Mouse (Mus musculus) lung, embryonic 14.5 days (tissue): ENCODE measurements at regions not wholly inside any gene's neighbourhood (a gene's known extent, or its start where the extent isn't known, plus 50 kb on each side); places are given as distances from the start of the nearest gene placed in this dataset.

Experiments
- ATAC-seq: fragments of 200-750 bp; cut with Nextera tagmentation; 2 replicates; pipeline ENCODE4 v1.8.0; 2017; ENCODE audit warnings: mild to moderate bottlenecking, moderate TSS enrichment, moderate library complexity; ENCODE audit not compliant: insufficient read depth
- DNase-seq: peaks from one replicate; pipeline ENCODE4 v3.0.0-alpha.2; 2015
- H3K27ac ChIP-seq: fragments of 300-500 bp; sonication (generic); 2 replicates; pipeline ENCODE4 v1.5.1; 2014; ENCODE audit warnings: low read depth, mild to moderate bottlenecking, moderate library complexity
- H3K27me3 ChIP-seq: fragments of 300-500 bp; sonication (generic); 2 replicates; pipeline ENCODE4 v1.6.1; 2014; ENCODE audit warnings: low read length, control low read depth; ENCODE audit not compliant: insufficient read depth
- H3K36me3 ChIP-seq: fragments of 300-500 bp; sonication (generic); 2 replicates; pipeline ENCODE4 v1.6.1; 2014; ENCODE audit warnings: control low read depth; ENCODE audit not compliant: insufficient read depth
- H3K4me1 ChIP-seq: fragments of 300-500 bp; sonication (generic); 2 replicates; pipeline ENCODE4 v1.6.1; 2014; ENCODE audit warnings: antibody characterized with exemption, control low read depth; ENCODE audit not compliant: insufficient read depth
- H3K4me2 ChIP-seq: fragments of 300-500 bp; sonication (generic); 2 replicates; pipeline ENCODE4 v1.6.1; 2014; ENCODE audit warnings: mild to moderate bottlenecking
- H3K4me3 ChIP-seq: fragments of 300-500 bp; sonication (generic); 2 replicates; pipeline ENCODE4 v1.5.1; 2014; ENCODE audit warnings: low read depth, low read length
- H3K9ac ChIP-seq: fragments of 300-500 bp; sonication (generic); 2 replicates; pipeline ENCODE4 v1.6.1; 2014
- H3K9me3 ChIP-seq: fragments of 300-500 bp; sonication (generic); 2 replicates; pipeline ENCODE4 v1.6.1; 2016; ENCODE audit warnings: low read depth, low read length, control low read depth
- CTCF ChIP-seq: IDR thresholded peaks from 2 replicates; pipeline ENCODE4 v1.5.1; 2016; ENCODE audit warnings: antibody characterized with exemption, low read depth
- WGBS: fragments of 180-500 bp; shearing (Covaris S2); extraction: QIAGEN DNeasy Blood & Tissue Kit; methylation state at CpG from one replicate; pipeline ENCODE4 v1.1.7; 2014; 5-methylcytosine and 5-hydroxymethylcytosine counted together

GRCm38 (mm10) chr8:86331383-86331782 lies 249.1 kb downstream of the Abcc12 start:
- ATAC-seq (no peak), DNase-seq (no peak)
- Histone ChIP-seq H3K9me3 (no peaks in the 10 kb centered on the region), H3K27me3 (no peaks in the 10 kb centered on the region), H3K4me2 (no peak overlapping the region), H3K36me3 (no peaks in the 10 kb centered on the region), H3K27ac (no peak overlapping the region), H3K9ac (no peak overlapping the region), H3K4me1 (no peaks in the 10 kb centered on the region), H3K4me3 (no peak overlapping the region)
- no peak for TF ChIP-seq CTCF
- 48% methylated on average over 6 of the region's 6 CpGs for WGBS

GRCm38 (mm10) chr8:86328626-86329025 lies 251.9 kb downstream of the Abcc12 start:
- ATAC-seq (no peak), DNase-seq (no peak)
- Histone ChIP-seq H3K4me1 (no peaks in the 10 kb centered on the region), H3K4me3 (no peak overlapping the region), H3K4me2 (no peak overlapping the region), H3K36me3 (no peaks in the 10 kb centered on the region), H3K9me3 (no peaks in the 10 kb centered on the region), H3K27ac (no peak overlapping the region), H3K27me3 (no peaks in the 10 kb centered on the region), H3K9ac (no peak overlapping the region)
- 60% methylated on average over 7 of the region's 7 CpGs for WGBS
- no peak for TF ChIP-seq CTCF

- Histone ChIP-seq H3K27ac (no peak overlapping the region), H3K36me3 (no peaks in the 10 kb centered on the region), H3K27me3 (no peaks in the 10 kb centered on the region), H3K9ac (no peak overlapping the region), H3K4me2 (no peak overlapping the region), H3K4me1 (no peaks in the 10 kb centered on the region), H3K9me3 (no peaks in the 10 kb centered on the region), H3K4me3 (no peak overlapping the region)
- DNase-seq (no peak), ATAC-seq (no peak)
- no peak for TF ChIP-seq CTCF
- 60% methylated on average over 3 of the region's 3 CpGs for WGBS
Observed at GRCm38 (mm10) chr8:86327982-86328381, 252.5 kb downstream of the Abcc12 start.

GRCm38 (mm10) chr8:86325040-86325439 lies 255.4 kb downstream of the Abcc12 start:
- H3K27me3 ChIP-seq = no peaks in the 10 kb centered on the region
- no peaks in the 10 kb centered on the region for H3K9me3 ChIP-seq
- H3K4me3 ChIP-seq = no peak overlapping the region
- no peak overlapping the region for H3K4me2 ChIP-seq
- H3K4me1 ChIP-seq = no peaks in the 10 kb centered on the region
- ATAC-seq (no peak), DNase-seq (no peak)
- 62% methylated on average over 7 of the region's 7 CpGs for WGBS
- H3K36me3 ChIP-seq = no peaks in the 10 kb centered on the region
- no peak overlapping the region for H3K27ac ChIP-seq
- TF ChIP-seq CTCF = no peak
- no peak overlapping the region for H3K9ac ChIP-seq

- no peak overlapping the region for H3K4me2 ChIP-seq
- no peak for DNase-seq
- no peak overlapping the region for H3K9ac ChIP-seq
- 57% methylated on average over 4 of the region's 4 CpGs for WGBS
- H3K27me3 ChIP-seq = no peaks in the 10 kb centered on the region
- no peak overlapping the region for H3K27ac ChIP-seq
- no peaks in the 10 kb centered on the region for H3K36me3 ChIP-seq
- no peaks in the 10 kb centered on the region for H3K9me3 ChIP-seq
- no peak overlapping the region for H3K4me3 ChIP-seq
- no peak for TF ChIP-seq CTCF
- H3K4me1 ChIP-seq = no peaks in the 10 kb centered on the region
- no peak for ATAC-seq
Observed at GRCm38 (mm10) chr8:86324542-86324941, 255.9 kb downstream of the Abcc12 start.

GRCm38 (mm10) chr8:86323823-86324222 lies 256.7 kb downstream of the Abcc12 start:
- Histone ChIP-seq H3K27ac (no peak overlapping the region), H3K4me2 (no peak overlapping the region), H3K36me3 (no peaks in the 10 kb centered on the region), H3K27me3 (no peaks in the 10 kb centered on the region), H3K4me3 (no peak overlapping the region), H3K9ac (no peak overlapping the region), H3K9me3 (no peaks in the 10 kb centered on the region), H3K4me1 (no peaks in the 10 kb centered on the region)
- WGBS = 55% methylated on average over 2 of the region's 2 CpGs
- ATAC-seq (no peak), DNase-seq (no peak)
- TF ChIP-seq CTCF = no peak

- H3K4me3 ChIP-seq = no peak overlapping the region
Observed at GRCm38 (mm10) chr8:86322494-86322893, 258.0 kb downstream of the Abcc12 start.

GRCm38 (mm10) chr8:86320938-86321337 lies 259.5 kb downstream of the Abcc12 start:
- TF ChIP-seq CTCF = no peak
- Histone ChIP-seq H3K4me3 (no peak overlapping the region), H3K4me2 (no peak overlapping the region)

More at GRCm38 (mm10) chr8:86322494-86322893, 258.0 kb downstream of the Abcc12 start:
- Histone ChIP-seq H3K27me3 (no peaks in the 10 kb centered on the region), H3K27ac (no peak overlapping the region), H3K36me3 (no peaks in the 10 kb centered on the region), H3K4me2 (no peak overlapping the region), H3K4me1 (no peaks in the 10 kb centered on the region), H3K9ac (no peak overlapping the region), H3K9me3 (no peaks in the 10 kb centered on the region)
- WGBS = 89% methylated on average over 1 of the region's 1 CpGs
- DNase-seq (no peak), ATAC-seq (no peak)
- TF ChIP-seq CTCF = no peak

More at GRCm38 (mm10) chr8:86320938-86321337, 259.5 kb downstream of the Abcc12 start:
- H3K36me3 ChIP-seq = no peaks in the 10 kb centered on the region
- H3K27me3 ChIP-seq = no peaks in the 10 kb centered on the region
- H3K4me1 ChIP-seq = no peaks in the 10 kb centered on the region
- DNase-seq (no peak), ATAC-seq (no peak)
- H3K9me3 ChIP-seq = no peaks in the 10 kb centered on the region
- WGBS = 79% methylated on average over 3 of the region's 3 CpGs
- no peak overlapping the region for H3K27ac ChIP-seq
- no peak overlapping the region for H3K9ac ChIP-seq
